Mouse (Mus musculus) lung, adult 2 months (tissue): Measurements from ENCODE around the gene Srrm1.

Source experiments
- CTCF ChIP-seq: fragments of 200-500 bp; IDR thresholded peaks from 2 replicates; pipeline ENCODE4 v1.5.1; 2011; ENCODE audit warnings: mild to moderate bottlenecking, low read length, control low read depth; ENCODE audit not compliant: insufficient read depth
- POLR2A ChIP-seq: fragments of 200-500 bp; IDR thresholded peaks from 2 replicates; pipeline ENCODE4 v1.6.1; 2011; ENCODE audit warnings: low read depth, mild to moderate bottlenecking, control low read depth, low read length, borderline replicate concordance; ENCODE audit errors: extremely low read depth

- TF ChIP-seq CTCF = no peak
- TF ChIP-seq POLR2A = no peak
Observed at GRCm38 (mm10) chr4:135313761-135314241, 39.3 kb downstream of the Srrm1 start.
